Mouse (Mus musculus) MEL (cell line): ENCODE data around the gene Hmgcr. TPM values are rescaled to one million over a fixed set of nuclear protein-coding genes. Genes with fewer than 3 reads are reported as not detected.
A peak's percentile ranks its signal among the peaks of the same experiment; 100 is the strongest.

Source experiments
- DNase-seq: peaks from one replicate; pipeline ENCODE4 v3.0.0; 2011; ENCODE audit warnings: low read depth, low spot score
- H3K27ac ChIP-seq: 2 replicates; pipeline ENCODE4 v1.5.1; 2012; ENCODE audit warnings: low read depth, mild to moderate bottlenecking, control low read depth, low read length, moderate library complexity; ENCODE audit not compliant: control insufficient read depth
- H3K27me3 ChIP-seq, 2 experiments: fragments of 150-350 bp in 1 of 2; sonication (generic) in 1 of 2; 2 replicates each; pipeline ENCODE4 v1.6.1; 2012; ENCODE audit warnings: low read length in 2 of 2, mild to moderate bottlenecking in 2 of 2, improper control_type of control experiment in 1 of 2, moderate library complexity in 1 of 2; ENCODE audit not compliant: insufficient read depth in 2 of 2, control insufficient read depth in 1 of 2
- H3K36me3 ChIP-seq, 2 experiments: 2 replicates each; pipeline ENCODE4 v1.6.1; 2012 to 2014; ENCODE audit warnings: low read length in 2 of 2, improper control_type of control experiment in 1 of 2, inconsistent platforms in 1 of 2, mild to moderate bottlenecking in 1 of 2; ENCODE audit not compliant: insufficient read depth in 2 of 2, control insufficient read depth in 1 of 2
- H3K4me1 ChIP-seq, 2 experiments: fragments of 150-350 bp in 1 of 2; sonication (generic) in 1 of 2; 2 replicates each; pipeline ENCODE4 v1.6.1; 2012; ENCODE audit warnings: low read length in 2 of 2, improper control_type of control experiment in 1 of 2, mild to moderate bottlenecking in 1 of 2; ENCODE audit not compliant: insufficient read depth in 2 of 2, control insufficient read depth in 1 of 2
- H3K4me3 ChIP-seq, 2 experiments: fragments of 150-350 bp in 1 of 2; sonication (generic) in 1 of 2; 2 replicates each; pipeline ENCODE4 v1.5.1; 2012; ENCODE audit warnings: low read depth in 2 of 2, low read length in 2 of 2, mild to moderate bottlenecking in 2 of 2, moderate library complexity in 2 of 2, control low read depth in 1 of 2, improper control_type of control experiment in 1 of 2; ENCODE audit not compliant: control insufficient read depth in 1 of 2, insufficient read depth in 1 of 2
- H3K79me2 ChIP-seq: 2 replicates; pipeline ENCODE4 v1.6.1; 2012; ENCODE audit warnings: mild to moderate bottlenecking, low read length, moderate library complexity; ENCODE audit not compliant: control insufficient read depth, poor library complexity, insufficient read depth
- H3K9ac ChIP-seq: 2 replicates; pipeline ENCODE4 v1.6.1; 2012; ENCODE audit warnings: low read depth, mild to moderate bottlenecking, control low read depth, low read length, moderate library complexity; ENCODE audit not compliant: control insufficient read depth, poor library complexity, severe bottlenecking
- H3K9me3 ChIP-seq: fragments of 150-350 bp; sonication (generic); replicated peaks from 2 replicates; pipeline ENCODE4 v1.6.1; 2012; ENCODE audit warnings: mild to moderate bottlenecking, low read length, improper control_type of control experiment, moderate library complexity; ENCODE audit not compliant: insufficient read depth
- BHLHE40 ChIP-seq: IDR thresholded peaks from 2 replicates; pipeline ENCODE4 v1.6.1; 2012; ENCODE audit warnings: low read depth, mild to moderate bottlenecking, inconsistent platforms, low read length, improper control_type of control experiment, borderline replicate concordance
- CHD1 ChIP-seq: IDR thresholded peaks from 2 replicates; pipeline ENCODE4 v1.6.1; 2012; ENCODE audit warnings: low read depth, mild to moderate bottlenecking, inconsistent platforms, low read length, improper control_type of control experiment
- EP300 ChIP-seq, 2 experiments: IDR thresholded peaks; 2 replicates each; pipeline ENCODE4 v1.6.1; 2011; ENCODE audit warnings: improper control_type of control experiment in 2 of 2, low read length in 2 of 2, low read depth in 1 of 2, mild to moderate bottlenecking in 1 of 2
- GATA1 ChIP-seq: IDR thresholded peaks from 2 replicates; pipeline ENCODE4 v1.6.1; 2011; ENCODE audit warnings: low read depth, low read length, improper control_type of control experiment
- KAT2A ChIP-seq: conservative IDR thresholded peaks from 2 replicates; pipeline ENCODE4 v1.6.1; 2012; ENCODE audit warnings: low read depth, low read length, improper control_type of control experiment, inconsistent platforms
- MAFK ChIP-seq: IDR thresholded peaks from 2 replicates; pipeline ENCODE4 v1.6.1; 2011; ENCODE audit warnings: low read depth, mild to moderate bottlenecking, low read length, improper control_type of control experiment, borderline replicate concordance
- MAX ChIP-seq: IDR thresholded peaks from 2 replicates; pipeline ENCODE4 v1.6.1; 2011; ENCODE audit warnings: low read length, improper control_type of control experiment
- MAZ ChIP-seq: IDR thresholded peaks from 2 replicates; pipeline ENCODE4 v1.6.1; 2012; ENCODE audit warnings: low read depth, mild to moderate bottlenecking, inconsistent platforms, low read length, improper control_type of control experiment
- MXI1 ChIP-seq: IDR thresholded peaks from 2 replicates; pipeline ENCODE4 v1.6.1; 2011; ENCODE audit warnings: mild to moderate bottlenecking, low read depth, low read length, improper control_type of control experiment
- MYB ChIP-seq: IDR thresholded peaks from 2 replicates; pipeline ENCODE4 v1.6.1; 2011; ENCODE audit warnings: mild to moderate bottlenecking, low read depth, low read length, improper control_type of control experiment
- MYC ChIP-seq: IDR thresholded peaks from 2 replicates; pipeline ENCODE4 v1.6.1; 2011; ENCODE audit warnings: low read depth, mild to moderate bottlenecking, low read length, improper control_type of control experiment, moderate library complexity
- POLR2AphosphoS2 ChIP-seq: IDR thresholded peaks from 2 replicates; pipeline ENCODE4 v1.6.1; 2011; ENCODE audit warnings: low read length, improper control_type of control experiment
- POLR2AphosphoS5 ChIP-seq: IDR thresholded peaks from 2 replicates; pipeline ENCODE4 v1.6.1; 2012; ENCODE audit warnings: low read depth, borderline replicate concordance, mild to moderate bottlenecking, inconsistent platforms, low read length, moderate library complexity, mixed read lengths
- RAD21 ChIP-seq: IDR thresholded peaks from 2 replicates; pipeline ENCODE4 v1.6.1; 2011; ENCODE audit warnings: mild to moderate bottlenecking, low read depth, low read length, improper control_type of control experiment
- RCOR1 ChIP-seq: IDR thresholded peaks from 2 replicates; pipeline ENCODE4 v1.6.1; 2012; ENCODE audit warnings: low read depth, mild to moderate bottlenecking, inconsistent platforms, low read length, improper control_type of control experiment
- SIN3A ChIP-seq: IDR thresholded peaks from 2 replicates; pipeline ENCODE4 v1.6.1; 2012; ENCODE audit warnings: low read length, improper control_type of control experiment, inconsistent platforms
- TAL1 ChIP-seq: IDR thresholded peaks from 2 replicates; pipeline ENCODE4 v1.6.1; 2012; ENCODE audit warnings: mild to moderate bottlenecking, inconsistent platforms, low read length, moderate library complexity, mixed read lengths
- TCF12 ChIP-seq: IDR thresholded peaks from 2 replicates; pipeline ENCODE4 v1.6.1; 2014; ENCODE audit warnings: low read depth, mild to moderate bottlenecking, inconsistent platforms, low read length, improper control_type of control experiment, moderate library complexity
- UBTF ChIP-seq: IDR thresholded peaks from 2 replicates; pipeline ENCODE4 v1.6.1; 2012; ENCODE audit warnings: low read depth, mild to moderate bottlenecking, inconsistent platforms, low read length, improper control_type of control experiment, moderate library complexity, borderline replicate concordance; ENCODE audit not compliant: insufficient read depth
- USF1 ChIP-seq: IDR thresholded peaks from 2 replicates; pipeline ENCODE4 v1.6.1; 2014; ENCODE audit warnings: low read depth, mild to moderate bottlenecking, inconsistent platforms, low read length, improper control_type of control experiment, moderate library complexity
- ZMIZ1 ChIP-seq: IDR thresholded peaks from 2 replicates; pipeline ENCODE4 v1.6.1; 2012; ENCODE audit warnings: low read depth, mild to moderate bottlenecking, inconsistent platforms, low read length, improper control_type of control experiment, moderate library complexity
- polyA plus RNA-seq, 2 experiments: library from polyadenylated mRNA; stranded (reverse) in 1 of 2; unstranded in 1 of 2; fragments of >175 nt in 1 of 2; fragments of >200 nt in 1 of 2; gene quantifications; 2 replicates each; pipeline versions ENCODE4 v1.2.1 to v1.2.4; 2012; ENCODE audit warnings: low replicate concordance in 2 of 2, low read depth in 1 of 2; ENCODE audit not compliant: insufficient read length in 2 of 2, insufficient read depth in 1 of 2, missing spikeins in 1 of 2
- total RNA-seq: library from RNA; depleted of rRNA; stranded (reverse); fragments of 300-350 nt; gene quantifications from 2 replicates; pipeline ENCODE4 v1.2.3, GENCODE M21; 2012

Hmgcr gene
- total and polyA plus RNA-seq, 3 experiments, result 52.5 to 69.8 TPM; not detected in 1

DNA sequence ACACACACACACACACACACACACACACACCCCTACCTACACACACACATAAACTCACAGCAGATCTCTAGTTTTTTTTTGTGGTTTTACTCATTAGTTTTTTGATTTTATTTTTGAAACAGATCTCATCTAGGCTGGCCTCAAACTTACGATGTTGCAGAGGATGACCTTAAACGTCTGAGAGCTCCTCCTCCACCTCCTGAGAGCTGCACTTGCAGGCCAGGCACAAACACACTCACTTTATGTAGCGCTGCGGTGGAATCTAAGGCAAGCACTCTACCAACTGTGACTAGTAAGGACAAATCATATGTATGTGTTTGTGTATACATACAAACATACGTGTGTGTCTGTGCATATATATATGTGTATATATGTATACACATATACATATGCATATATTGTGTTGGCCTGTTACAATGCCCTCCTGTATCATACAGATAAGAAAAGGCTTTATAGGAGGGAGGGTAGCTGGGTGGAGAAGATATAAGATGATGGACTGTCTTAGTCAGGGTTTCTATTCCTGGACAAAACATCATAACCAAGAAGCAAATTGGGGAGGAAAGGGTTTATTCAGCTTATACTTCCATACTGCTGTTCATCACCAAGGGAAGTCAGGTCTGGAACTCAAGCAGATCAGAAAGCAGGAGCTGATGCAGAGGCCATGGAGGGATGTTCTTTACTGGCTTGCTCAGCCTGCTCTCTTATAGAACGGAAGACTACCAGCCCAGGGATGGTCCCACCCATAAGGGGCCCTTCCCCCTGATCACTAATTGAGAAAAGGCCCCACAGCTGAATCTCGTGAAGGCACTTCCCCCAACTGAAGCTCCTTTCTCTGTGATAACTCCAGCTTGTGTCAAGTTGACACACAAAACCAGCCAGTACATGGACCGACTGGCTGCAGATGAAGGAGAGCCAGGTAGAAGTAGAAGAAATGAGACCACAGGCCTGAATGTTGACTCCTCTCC lies 38.8 kb upstream of the Hmgcr start:
- H3K36me3 ChIP-seq, result peaks cover 0 to 5% of the 10 kb centered on the region in 2 experiments; a peak in 2 of 4 replicates
- TF ChIP-seq TCF12 (peak; percentile 28; the same call in 1 of the 2 replicates), EP300 (IDR thresholded peaks at IDR 0.05; ENCODE audit: low read depth in 1 of 2, low read length in 2 of 2) (peak in 1 of 2 experiments; percentile 23; a peak in 1 of 4 replicates), MAFK (no peak), CHD1 (no peak), TAL1 (0 out of 2 replicates have a peak, but pooled peaks have one; percentile 9)
- TF ChIP-seq, all 39 proteins: peak for 3
- DNase-seq, result peak; percentile 21
- H3K4me1 ChIP-seq, result peaks cover 4 to 6% of the 10 kb centered on the region in 2 experiments
- H3K79me2 ChIP-seq, result no peaks in the 10 kb centered on the region
- H3K27ac ChIP-seq, result no peak overlapping the region
- H3K27me3 ChIP-seq, result no peaks in the 10 kb centered on the region
- H3K4me3 ChIP-seq, result no peak overlapping the region
- no peak overlapping the region for H3K9ac ChIP-seq
- no peaks in the 10 kb centered on the region for H3K9me3 ChIP-seq

DNA sequence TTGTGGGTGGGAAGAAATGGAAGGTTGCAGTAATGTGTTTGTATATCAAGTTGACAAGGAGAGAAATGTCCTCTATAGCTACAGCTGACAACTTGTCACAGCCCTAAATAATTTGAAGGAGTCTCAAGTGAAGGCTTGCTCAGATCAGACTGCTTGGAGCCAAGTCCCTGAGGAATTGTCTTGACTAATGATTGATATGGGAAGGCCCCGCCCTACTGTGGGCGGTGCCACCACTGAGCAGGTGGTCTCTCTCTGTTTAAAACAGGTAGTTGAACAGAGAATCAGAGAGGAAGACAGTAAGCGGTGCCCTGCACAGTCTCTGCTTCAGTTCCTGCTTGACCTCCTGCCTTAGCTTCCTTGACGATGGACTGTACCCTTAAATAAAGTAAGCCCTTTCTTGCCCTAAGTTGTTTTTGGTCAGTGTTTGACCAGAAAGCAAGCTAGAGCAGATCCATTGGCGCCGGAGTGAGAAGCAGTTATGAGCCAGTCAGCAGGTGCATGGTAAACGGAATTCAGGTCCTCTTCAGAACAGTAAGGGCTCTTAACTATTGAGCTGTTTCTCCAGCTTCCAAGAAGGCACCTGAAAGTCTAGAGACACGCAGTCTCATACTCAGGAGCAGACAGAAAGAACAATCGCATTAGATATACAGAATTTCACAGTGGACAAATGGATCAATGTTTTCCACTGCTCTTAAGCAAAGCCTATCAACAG lies 32.0 kb upstream of the Hmgcr start:
- TF ChIP-seq RAD21, result no peak
- TF ChIP-seq TAL1, result no peak
- TF ChIP-seq BHLHE40, result no peak
- no peak for TF ChIP-seq MAZ
- TF ChIP-seq ZMIZ1, result no peak
- no peak for TF ChIP-seq GATA1
- TF ChIP-seq MAX, result no peak
- TF ChIP-seq KAT2A, result no peak
- TF ChIP-seq TCF12, result no peak
- TF ChIP-seq UBTF, result no peak
- no peak for TF ChIP-seq POLR2AphosphoS5
- no peak for TF ChIP-seq MYB
- no peak for TF ChIP-seq POLR2AphosphoS2
- no peak for TF ChIP-seq MYC
- no peak for TF ChIP-seq RCOR1
- no peak for TF ChIP-seq SIN3A
- no peak for TF ChIP-seq USF1
- no peak for TF ChIP-seq MXI1
- Histone ChIP-seq H3K9ac (no peak overlapping the region), H3K4me1 (peaks cover 8 to 9% of the 10 kb centered on the region in 2 experiments), H3K9me3 (no peaks in the 10 kb centered on the region), H3K27me3 (no peaks in the 10 kb centered on the region), H3K4me3 (no peak overlapping the region), H3K27ac (no peak overlapping the region), H3K79me2 (no peaks in the 10 kb centered on the region), H3K36me3 (peaks cover 0 to 8% of the 10 kb centered on the region in 2 experiments; a peak in 2 of 4 replicates)
- DNase-seq, result no peak
